Mouse (Mus musculus): Measurements from ENCODE around the gene C1qc.

DNA sequence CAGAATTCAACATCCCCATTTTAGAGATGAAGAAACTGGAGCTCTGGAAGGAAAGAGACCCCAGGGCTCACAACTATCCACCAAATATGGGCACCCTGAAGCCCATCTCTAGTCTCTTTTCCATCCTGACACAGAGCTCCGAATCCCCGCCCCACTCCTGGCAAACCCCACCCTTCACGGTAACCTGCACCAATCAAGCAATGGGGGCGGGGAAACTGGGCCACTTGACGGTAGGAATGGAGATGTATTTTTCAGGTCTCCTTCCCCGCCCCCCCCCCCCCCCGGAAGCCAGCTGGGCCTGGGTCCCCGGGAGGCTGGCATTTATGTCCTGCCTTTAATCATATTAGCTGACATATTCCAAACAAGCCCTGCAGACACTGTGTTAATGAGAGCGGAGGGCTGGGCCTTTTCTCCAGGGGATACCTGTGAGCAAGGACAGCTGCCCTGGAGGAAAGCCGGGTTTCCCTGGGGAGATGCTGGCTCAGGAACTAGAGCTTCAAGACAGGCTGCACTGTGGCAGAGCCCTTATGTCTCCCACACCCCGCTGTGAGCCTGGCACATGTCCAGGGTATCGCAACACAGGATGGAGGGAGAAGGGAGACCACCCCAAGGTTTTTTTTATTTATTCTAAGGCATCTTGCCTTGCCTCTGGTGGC lies 25.0 kb downstream of the C1qc start:
- TF ChIP-seq CTCF (IDR thresholded peaks at IDR 0.05; ENCODE audit: extremely low read depth, insufficient read depth, insufficient read length, insufficient replicate concordance) (no peak), POLR2A (IDR thresholded peaks at IDR 0.05; ENCODE audit: low read depth, low read length) (no peak)

Measured in spleen, adult 2 months (tissue).